Mouse (Mus musculus): Measurements from ENCODE around the gene Mettl8.

DNA sequence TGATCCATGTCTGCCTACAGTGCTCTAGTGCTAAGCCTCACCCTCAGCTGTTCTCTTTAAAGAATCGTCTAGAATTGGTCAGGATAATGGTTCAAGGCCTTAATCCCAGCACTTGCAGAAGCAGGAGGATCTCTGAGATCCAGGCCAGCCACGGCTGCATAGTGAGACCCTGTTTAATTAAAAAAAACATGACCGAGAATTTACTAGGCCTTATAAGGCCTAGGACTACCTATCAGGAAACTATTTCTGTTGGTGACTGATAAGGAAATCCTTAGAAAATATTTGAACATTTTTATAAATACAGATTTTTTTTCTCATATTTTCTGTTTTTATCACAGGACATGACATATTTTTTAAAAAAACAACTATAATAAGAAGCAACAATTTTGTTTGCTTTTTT, 17.9 kb upstream of the Mettl8 start:
- TF ChIP-seq CTCF (conservative IDR thresholded peaks at IDR 0.05; ENCODE audit: insufficient read depth, insufficient read length, low read depth, low read length) (no peak), POLR2A (IDR thresholded peaks at IDR 0.05; ENCODE audit: low read depth, low read length) (no peak)

All from kidney, adult 2 months (tissue).